Mouse (Mus musculus): Measurements from ENCODE around the gene Cavin4.

DNA sequence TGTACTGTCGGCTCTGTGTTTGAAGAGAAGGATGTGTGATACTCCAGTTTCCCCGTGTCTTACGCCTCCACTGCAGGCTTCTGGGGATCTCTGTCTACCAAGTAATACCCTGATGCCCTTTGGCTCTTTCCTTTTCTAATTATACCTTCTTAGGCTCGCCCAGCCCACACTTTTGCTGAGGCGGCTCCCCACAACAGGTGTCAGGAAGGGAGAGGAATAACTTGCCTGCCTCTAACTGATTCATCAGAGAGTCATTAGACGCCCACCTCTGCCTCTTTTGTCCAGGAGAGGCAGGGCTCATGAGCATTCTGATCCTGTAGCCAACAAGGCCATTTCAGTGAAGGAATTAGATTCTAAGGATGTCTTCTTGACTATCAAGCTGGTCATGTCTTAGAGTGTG, 4.0 kb downstream of the Cavin4 start:
- TF ChIP-seq CTCF (IDR thresholded peaks at IDR 0.05; ENCODE audit: borderline replicate concordance, insufficient read depth, low read length) (no peak), POLR2A (IDR thresholded peaks at IDR 0.05; ENCODE audit: low read depth, low read length) (no peak)
